Mouse (Mus musculus): ENCODE measurements at regions not wholly inside any gene's neighbourhood (a gene's known extent, or its start where the extent isn't known, plus 50 kb on each side); places are given as distances from the start of the nearest gene placed in this dataset.

DNA sequence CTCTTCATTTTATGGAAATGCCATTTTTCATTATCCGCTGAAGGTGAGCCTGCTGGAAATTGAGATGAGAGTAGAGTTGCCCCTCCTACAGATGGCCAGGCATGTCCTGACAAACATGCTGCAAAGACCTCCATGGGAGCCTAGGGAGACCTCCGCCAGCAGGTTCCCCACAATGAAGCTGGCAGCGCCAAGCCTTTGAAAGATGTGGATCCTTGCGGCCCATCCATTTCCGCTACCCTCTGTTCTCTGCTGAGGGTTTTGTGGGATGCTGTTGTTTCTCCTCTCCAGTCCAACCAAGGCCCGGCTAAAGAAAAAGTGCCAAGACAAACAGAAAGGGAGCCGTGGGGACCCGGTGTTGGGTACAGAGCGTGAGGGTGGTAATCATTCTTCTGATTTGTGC lies 458.3 kb upstream of the Smim15 start:
- no peak for TF ChIP-seq POLR2A (IDR thresholded peaks at IDR 0.05; ENCODE audit: insufficient read depth, low read depth, low read length)
- WGBS: 82% methylated on average over 9 of the region's 9 CpGs
- Histone ChIP-seq H3K4me1 (ENCODE audit: control insufficient read depth, insufficient read depth, low read length) (peaks cover 7% of the 10 kb centered on the region), H3K27ac (ENCODE audit: insufficient read depth, low read depth, low read length) (no peak overlapping the region), H3K4me3 (ENCODE audit: insufficient read depth, low read depth, low read length) (no peak overlapping the region)

DNA sequence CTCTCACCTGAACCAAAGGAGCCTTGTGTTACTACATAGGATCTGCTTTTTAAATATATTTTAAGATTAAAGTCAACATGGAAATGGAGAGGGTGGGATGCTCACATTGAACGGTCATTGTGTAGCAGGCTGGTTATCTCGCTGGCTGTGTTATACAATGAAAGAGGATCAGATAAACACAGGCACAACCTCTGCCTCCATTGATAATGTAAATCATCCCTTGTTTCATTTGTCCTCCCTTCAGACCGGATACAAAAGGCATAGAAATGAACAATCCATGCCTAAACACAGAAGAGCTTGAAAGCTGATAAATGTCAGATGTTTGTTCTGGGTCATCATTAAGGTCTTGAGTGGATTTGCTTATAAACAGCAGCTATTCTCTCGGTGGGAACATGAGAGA lies 458.9 kb upstream of the Smim15 start:
- peaks cover 7% of the 10 kb centered on the region for H3K4me1 ChIP-seq (ENCODE audit: control insufficient read depth, insufficient read depth, low read length)
- TF ChIP-seq POLR2A (IDR thresholded peaks at IDR 0.05; ENCODE audit: insufficient read depth, low read depth, low read length) (no peak), CTCF (IDR thresholded peaks at IDR 0.05; ENCODE audit: insufficient read depth, low read depth, low read length) (no peak)
- H3K27ac ChIP-seq (ENCODE audit: insufficient read depth, low read depth, low read length): no peak overlapping the region
- 78% methylated on average over 4 of the region's 4 CpGs for WGBS
- no peak overlapping the region for H3K4me3 ChIP-seq (ENCODE audit: insufficient read depth, low read depth, low read length)

- no peak for TF ChIP-seq POLR2A (IDR thresholded peaks at IDR 0.05; ENCODE audit: insufficient read depth, low read depth, low read length)
- TF ChIP-seq CTCF (IDR thresholded peaks at IDR 0.05; ENCODE audit: insufficient read depth, low read depth, low read length): no peak
- H3K27ac ChIP-seq (ENCODE audit: insufficient read depth, low read depth, low read length): no peak overlapping the region
- H3K4me1 ChIP-seq (ENCODE audit: control insufficient read depth, insufficient read depth, low read length): peaks cover 10% of the 10 kb centered on the region
- no peak overlapping the region for H3K4me3 ChIP-seq (ENCODE audit: insufficient read depth, low read depth, low read length)
- WGBS: 96% methylated on average over 6 of the region's 6 CpGs
These were observed 465.3 kb upstream of the Smim15 start for GRCm38 (mm10) chr13:107578968-107579367.

DNA sequence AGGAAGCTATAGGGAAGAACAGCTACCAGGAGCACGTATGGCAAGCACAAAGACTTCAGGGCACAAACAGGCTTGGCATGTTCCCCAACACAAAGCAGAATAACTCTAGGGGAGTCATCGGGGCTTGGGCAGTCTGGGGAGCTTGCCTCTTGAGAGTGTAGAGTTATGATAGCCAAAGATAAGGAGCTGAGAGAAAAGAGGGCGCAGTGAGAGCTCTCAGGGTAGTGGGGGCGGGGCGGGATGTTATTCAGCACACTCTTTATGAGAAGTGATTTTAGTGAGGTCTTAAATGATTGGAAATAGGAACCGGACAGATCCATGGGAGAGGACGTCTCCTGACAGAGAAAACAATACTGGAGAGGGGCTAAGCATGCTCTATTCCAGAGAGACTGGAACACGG lies 466.4 kb upstream of the Smim15 start:
- Histone ChIP-seq H3K4me1 (ENCODE audit: control insufficient read depth, insufficient read depth, low read length) (peaks cover 10% of the 10 kb centered on the region), H3K27ac (ENCODE audit: insufficient read depth, low read depth, low read length) (no peak overlapping the region), H3K4me3 (ENCODE audit: insufficient read depth, low read depth, low read length) (no peak overlapping the region)
- 90% methylated on average over 8 of the region's 8 CpGs for WGBS
- TF ChIP-seq CTCF (IDR thresholded peaks at IDR 0.05; ENCODE audit: insufficient read depth, low read depth, low read length) (no peak), POLR2A (IDR thresholded peaks at IDR 0.05; ENCODE audit: insufficient read depth, low read depth, low read length) (no peak)

GRCm38 (mm10) chr13:107577272-107577671 lies 467.0 kb upstream of the Smim15 start:
- WGBS: 65% methylated on average over 4 of the region's 4 CpGs
- TF ChIP-seq CTCF (IDR thresholded peaks at IDR 0.05; ENCODE audit: insufficient read depth, low read depth, low read length) (no peak), POLR2A (IDR thresholded peaks at IDR 0.05; ENCODE audit: insufficient read depth, low read depth, low read length) (no peak)
- Histone ChIP-seq H3K4me1 (ENCODE audit: control insufficient read depth, insufficient read depth, low read length) (peaks cover 10% of the 10 kb centered on the region), H3K27ac (ENCODE audit: insufficient read depth, low read depth, low read length) (no peak overlapping the region), H3K4me3 (ENCODE audit: insufficient read depth, low read depth, low read length) (no peak overlapping the region)

GRCm38 (mm10) chr13:107576701-107577100 lies 467.5 kb upstream of the Smim15 start:
- no peak overlapping the region for H3K4me3 ChIP-seq (ENCODE audit: insufficient read depth, low read depth, low read length)
- WGBS: 89% methylated on average over 5 of the region's 5 CpGs
- H3K27ac ChIP-seq (ENCODE audit: insufficient read depth, low read depth, low read length): no peak overlapping the region
- no peak for TF ChIP-seq POLR2A (IDR thresholded peaks at IDR 0.05; ENCODE audit: insufficient read depth, low read depth, low read length)
- no peak for TF ChIP-seq CTCF (IDR thresholded peaks at IDR 0.05; ENCODE audit: insufficient read depth, low read depth, low read length)
- peaks cover 10% of the 10 kb centered on the region for H3K4me1 ChIP-seq (ENCODE audit: control insufficient read depth, insufficient read depth, low read length)

DNA sequence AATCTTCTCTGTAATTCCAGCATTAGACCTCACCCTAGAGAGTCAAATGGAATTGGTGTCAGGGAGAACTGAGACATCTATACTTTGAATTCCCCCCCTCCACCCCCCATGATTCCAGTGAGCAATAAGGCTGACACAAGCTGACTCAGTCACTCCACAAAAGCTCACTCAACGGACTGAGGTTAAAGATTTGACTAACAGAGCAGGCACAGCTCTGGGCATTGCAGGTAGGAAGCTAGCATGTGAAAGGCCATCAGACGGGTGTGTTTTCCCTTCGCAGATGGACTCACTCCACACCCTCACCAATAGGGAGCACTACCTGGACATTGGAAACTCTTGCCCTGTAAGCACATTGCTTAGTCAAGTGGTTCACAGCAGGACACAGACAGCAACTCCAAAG lies 469.2 kb upstream of the Smim15 start:
- H3K4me1 ChIP-seq (ENCODE audit: control insufficient read depth, insufficient read depth, low read length): peaks cover 10% of the 10 kb centered on the region
- H3K4me3 ChIP-seq (ENCODE audit: insufficient read depth, low read depth, low read length): no peak overlapping the region
- no peak for TF ChIP-seq CTCF (IDR thresholded peaks at IDR 0.05; ENCODE audit: insufficient read depth, low read depth, low read length)
- TF ChIP-seq POLR2A (IDR thresholded peaks at IDR 0.05; ENCODE audit: insufficient read depth, low read depth, low read length): no peak
- H3K27ac ChIP-seq (ENCODE audit: insufficient read depth, low read depth, low read length): no peak overlapping the region
- 77% methylated on average over 3 of the region's 3 CpGs for WGBS

DNA sequence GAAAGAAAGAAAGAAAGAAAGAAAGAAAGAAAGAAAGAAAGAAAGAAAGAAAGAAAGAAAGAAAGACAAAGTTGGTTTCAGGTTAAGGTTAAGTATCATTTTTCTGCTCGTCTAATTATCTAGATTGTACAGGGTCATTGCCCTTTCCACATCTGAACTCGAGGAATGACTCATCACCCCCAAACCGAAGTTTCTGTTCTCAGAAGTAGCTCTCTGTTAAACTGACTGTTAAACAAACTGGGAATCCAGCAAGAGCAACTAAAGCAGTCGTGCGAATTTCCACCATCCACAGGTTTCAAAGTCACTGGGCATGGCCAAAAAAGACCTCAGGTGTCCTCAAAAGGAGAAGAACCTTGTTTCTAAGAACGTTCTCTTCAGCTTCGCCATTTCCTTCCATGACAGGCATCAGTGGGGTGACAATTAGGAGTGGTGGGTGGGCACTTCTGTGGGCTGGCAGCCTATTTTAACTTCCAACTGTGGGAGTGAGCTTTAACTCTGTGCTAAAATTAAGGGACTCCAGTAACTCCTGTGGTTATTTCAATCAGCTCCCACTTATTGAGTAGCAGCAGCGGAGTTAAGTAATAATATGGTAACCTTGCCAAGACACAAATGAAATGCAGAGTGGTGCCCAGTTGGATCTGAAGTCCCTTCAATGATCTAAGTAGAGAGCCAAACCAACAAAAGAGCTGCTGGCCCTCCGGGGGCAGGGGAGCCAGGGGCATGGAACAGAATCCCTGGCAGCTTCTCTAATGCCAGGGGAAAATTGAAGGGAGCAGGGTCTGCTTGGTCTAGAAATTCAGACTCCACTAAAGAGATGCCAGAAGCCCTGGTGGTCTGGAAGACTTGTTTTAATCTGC lies 470.5 kb upstream of the Smim15 start:
- Histone ChIP-seq H3K27ac (ENCODE audit: insufficient read depth, low read depth, low read length) (0 out of 2 replicates have a peak overlapping the region, but pooled peaks have one; percentile 33), H3K4me3 (ENCODE audit: insufficient read depth, low read depth, low read length) (no peak overlapping the region), H3K4me1 (ENCODE audit: control insufficient read depth, insufficient read depth, low read length) (peaks cover 10% of the 10 kb centered on the region)
- 27% methylated on average over 9 of the region's 9 CpGs for WGBS
- TF ChIP-seq CTCF (IDR thresholded peaks at IDR 0.05; ENCODE audit: insufficient read depth, low read depth, low read length) (no peak), POLR2A (IDR thresholded peaks at IDR 0.05; ENCODE audit: insufficient read depth, low read depth, low read length) (no peak)

DNA sequence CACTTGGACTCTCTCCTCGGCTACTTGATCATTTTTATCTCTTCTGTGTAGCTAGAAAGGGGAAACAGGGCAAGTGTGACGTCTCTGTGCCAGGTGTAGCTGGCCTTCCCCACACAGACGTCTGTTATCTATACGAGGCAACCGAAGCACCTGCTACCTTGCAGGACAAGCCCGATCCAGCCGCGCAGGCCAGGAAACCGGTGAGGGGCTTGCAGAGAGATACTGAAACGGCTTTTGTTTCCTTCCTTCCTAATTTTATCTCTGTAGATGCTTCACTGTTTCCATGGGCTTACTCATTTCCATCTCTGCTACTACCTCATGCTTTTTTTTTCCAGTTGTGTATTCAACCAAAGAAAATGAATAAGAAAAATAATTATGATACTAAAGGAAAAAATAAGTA lies 472.7 kb upstream of the Smim15 start:
- Histone ChIP-seq H3K27ac (ENCODE audit: insufficient read depth, low read depth, low read length) (no peak overlapping the region), H3K4me3 (ENCODE audit: insufficient read depth, low read depth, low read length) (no peak overlapping the region), H3K4me1 (ENCODE audit: control insufficient read depth, insufficient read depth, low read length) (peaks cover 6% of the 10 kb centered on the region)
- WGBS: 86% methylated on average over 10 of the region's 10 CpGs
- no peak for TF ChIP-seq CTCF (IDR thresholded peaks at IDR 0.05; ENCODE audit: insufficient read depth, low read depth, low read length)
- TF ChIP-seq POLR2A (IDR thresholded peaks at IDR 0.05; ENCODE audit: insufficient read depth, low read depth, low read length): no peak
